Mouse (Mus musculus): ENCODE results near the gene Npas3. TPM values are rescaled to one million over a fixed set of nuclear protein-coding genes. Genes with fewer than 3 reads are reported as not detected.

The Npas3 gene
- polyA plus RNA-seq, 1 experiment from 2014 or later: 4.1 TPM

DNA sequence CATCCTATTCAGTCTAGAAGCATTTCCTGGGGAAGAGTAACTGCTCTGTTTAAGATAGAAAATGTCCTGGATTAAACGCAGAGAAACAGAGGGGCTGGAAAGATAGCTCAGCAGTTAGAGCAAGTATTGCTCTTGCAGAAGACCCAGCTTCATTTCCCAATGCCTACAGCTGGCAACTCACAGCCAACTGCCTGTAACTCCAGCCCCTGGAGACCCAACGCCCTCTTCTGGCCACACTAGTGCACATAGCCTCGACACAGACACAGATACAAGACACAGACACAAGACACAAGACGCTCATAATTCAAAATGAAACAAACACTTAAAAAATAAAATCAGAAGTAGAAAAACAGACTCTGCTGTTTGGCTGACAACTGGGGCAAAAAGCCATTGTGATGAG, 754.0 kb downstream of the Npas3 start:
- H3K9me3 ChIP-seq (replicated peaks): no peaks in the 10 kb centered on the region
- no peak overlapping the region for H3K4me3 ChIP-seq (replicated peaks)
- no peaks in the 10 kb centered on the region for H3K36me3 ChIP-seq
- H3K4me2 ChIP-seq (replicated peaks): no peak overlapping the region
- no peaks in the 10 kb centered on the region for H3K27me3 ChIP-seq
- H3K9ac ChIP-seq: no peak overlapping the region
- peaks cover 5% of the 10 kb centered on the region; the same call in 1 of the 2 replicates for H3K4me1 ChIP-seq
- ATAC-seq (ENCODE audit: insufficient number of reproducible peaks, low FRiP score, low TSS enrichment, low read depth): no peak
- H3K27ac ChIP-seq (replicated peaks): no peak overlapping the region
- 68% methylated on average over 4 of the region's 4 CpGs for WGBS

DNA sequence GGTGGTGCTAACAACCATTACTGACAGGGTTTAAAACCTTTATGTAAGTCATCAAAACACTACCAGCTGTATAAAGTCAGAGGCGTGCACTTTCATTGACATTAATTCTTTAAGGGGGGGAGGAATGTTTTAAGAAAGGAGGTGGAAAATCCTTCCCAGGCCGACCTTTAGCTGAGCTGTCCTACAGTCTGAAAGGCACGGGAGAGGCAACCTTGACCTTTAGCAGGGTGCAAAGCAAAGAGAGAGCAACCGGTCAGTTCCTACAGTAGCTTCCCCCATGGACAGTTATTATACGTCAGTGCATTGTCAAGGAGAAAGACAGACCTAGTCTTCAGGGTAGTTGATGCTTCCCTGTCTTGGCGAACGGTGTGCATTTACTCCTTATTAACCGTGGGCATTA, 756.1 kb downstream of the Npas3 start:
- 31% methylated on average over 8 of the region's 8 CpGs for WGBS
- H3K4me3 ChIP-seq (replicated peaks): no peak overlapping the region
- H3K9ac ChIP-seq: no peak overlapping the region
- no peaks in the 10 kb centered on the region for H3K27me3 ChIP-seq
- no peaks in the 10 kb centered on the region for H3K9me3 ChIP-seq (replicated peaks)
- ATAC-seq (ENCODE audit: insufficient number of reproducible peaks, low FRiP score, low TSS enrichment, low read depth): no peak
- H3K4me1 ChIP-seq: peaks cover 5% of the 10 kb centered on the region; the same call in 1 of the 2 replicates
- no peaks in the 10 kb centered on the region for H3K36me3 ChIP-seq
- no peak overlapping the region for H3K4me2 ChIP-seq (replicated peaks)
- H3K27ac ChIP-seq (replicated peaks): no peak overlapping the region

DNA sequence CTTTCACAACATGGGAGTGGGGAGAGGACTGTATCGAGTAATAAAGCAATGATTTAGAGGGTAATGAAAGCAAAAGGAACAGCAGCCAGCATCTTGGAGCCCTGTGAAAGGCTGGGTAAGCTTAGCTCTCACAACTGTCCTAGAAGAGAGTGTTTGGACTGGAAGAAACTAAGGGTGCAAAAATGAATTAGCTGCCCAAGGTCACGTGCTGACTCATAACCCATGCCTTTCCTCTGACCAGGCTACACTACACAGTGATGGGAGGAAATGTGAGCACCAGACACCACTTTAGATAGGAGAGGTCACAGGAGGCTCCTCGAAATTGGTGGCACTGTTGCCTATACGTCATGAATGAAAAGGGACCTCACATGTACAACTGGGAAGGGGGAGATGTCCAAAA, 757.1 kb downstream of the Npas3 start:
- H3K36me3 ChIP-seq: no peaks in the 10 kb centered on the region
- H3K4me1 ChIP-seq: 0 out of 2 replicates have a peak, but pooled peaks cover under 1% of the 10 kb centered on the region
- H3K27me3 ChIP-seq: no peaks in the 10 kb centered on the region
- ATAC-seq (ENCODE audit: insufficient number of reproducible peaks, low FRiP score, low TSS enrichment, low read depth): no peak
- H3K4me3 ChIP-seq (replicated peaks): no peak overlapping the region
- no peaks in the 10 kb centered on the region for H3K9me3 ChIP-seq (replicated peaks)
- no peak overlapping the region for H3K4me2 ChIP-seq (replicated peaks)
- WGBS: 79% methylated on average over 4 of the region's 4 CpGs
- H3K27ac ChIP-seq (replicated peaks): no peak overlapping the region
- H3K9ac ChIP-seq: no peak overlapping the region

DNA sequence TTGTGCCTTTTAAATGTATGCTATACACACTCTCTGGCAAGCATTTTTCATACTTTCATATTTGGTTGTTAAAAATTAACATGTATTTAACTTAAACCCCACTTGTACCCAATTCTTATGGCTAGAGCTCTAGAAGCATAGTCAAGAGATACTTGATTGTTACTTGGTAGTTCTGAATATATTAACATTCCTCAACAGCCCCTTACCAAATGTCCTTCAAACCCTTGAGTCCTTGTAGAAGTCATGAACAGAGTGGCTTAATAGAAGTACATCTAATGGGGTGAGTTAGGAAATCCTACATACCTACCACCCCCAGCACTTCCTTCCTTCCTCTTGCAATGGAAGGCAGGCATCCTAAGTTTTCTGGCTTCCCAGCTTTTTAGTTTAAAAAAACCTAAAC, 766.8 kb downstream of the Npas3 start:
- Histone ChIP-seq H3K4me3 (replicated peaks) (no peak overlapping the region), H3K4me1 (no peaks in the 10 kb centered on the region), H3K27ac (replicated peaks) (no peak overlapping the region), H3K27me3 (no peaks in the 10 kb centered on the region), H3K9me3 (replicated peaks) (no peaks in the 10 kb centered on the region), H3K9ac (no peak overlapping the region), H3K4me2 (replicated peaks) (no peak overlapping the region), H3K36me3 (no peaks in the 10 kb centered on the region)
- no peak for ATAC-seq (ENCODE audit: insufficient number of reproducible peaks, low FRiP score, low TSS enrichment, low read depth)

DNA sequence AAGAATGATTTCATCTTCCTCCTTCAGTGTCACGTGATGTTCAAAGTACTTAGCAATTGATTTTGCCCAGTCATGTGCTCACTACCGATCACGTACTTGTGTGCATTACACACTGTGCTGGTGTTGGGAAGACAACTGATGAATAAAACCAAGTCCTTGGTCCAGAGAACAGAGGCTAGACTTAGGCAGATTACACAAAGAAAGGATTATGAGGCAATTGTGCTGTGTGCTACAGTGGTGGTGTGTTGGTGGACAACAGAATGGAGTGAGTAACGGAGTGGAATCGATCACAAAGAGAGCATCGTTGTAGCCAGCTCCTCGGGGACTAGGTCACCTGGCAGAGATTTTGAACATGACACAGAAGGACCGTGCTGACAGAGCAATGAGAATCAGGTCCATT, 769.5 kb downstream of the Npas3 start:
- H3K9me3 ChIP-seq (replicated peaks): no peaks in the 10 kb centered on the region
- H3K4me1 ChIP-seq: no peaks in the 10 kb centered on the region
- no peak for ATAC-seq (ENCODE audit: insufficient number of reproducible peaks, low FRiP score, low TSS enrichment, low read depth)
- H3K27me3 ChIP-seq: no peaks in the 10 kb centered on the region
- H3K4me2 ChIP-seq (replicated peaks): no peak overlapping the region
- no peaks in the 10 kb centered on the region for H3K36me3 ChIP-seq
- 83% methylated on average over 8 of the region's 8 CpGs for WGBS
- no peak overlapping the region for H3K4me3 ChIP-seq (replicated peaks)
- no peak overlapping the region for H3K27ac ChIP-seq (replicated peaks)
- no peak overlapping the region for H3K9ac ChIP-seq

DNA sequence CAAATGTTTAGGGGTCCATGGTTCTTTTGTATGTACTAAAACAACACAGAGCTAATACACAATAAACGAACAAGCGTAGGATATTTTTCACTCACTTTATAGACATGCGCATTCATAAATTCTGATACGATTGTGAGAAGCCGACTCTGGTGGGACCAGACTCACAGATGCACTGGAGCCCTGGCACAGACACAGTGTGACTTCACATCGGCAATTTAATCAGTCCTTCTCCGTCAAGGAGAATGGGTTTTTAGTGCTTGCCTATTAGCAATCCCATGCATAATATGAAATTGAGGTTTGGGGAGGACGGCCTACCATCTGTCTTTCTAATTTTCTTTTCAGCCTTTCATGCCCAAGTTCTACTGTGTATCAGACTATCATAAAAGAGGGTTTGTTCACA, 771.5 kb downstream of the Npas3 start:
- Histone ChIP-seq H3K9me3 (replicated peaks) (no peaks in the 10 kb centered on the region), H3K27ac (replicated peaks) (no peak overlapping the region), H3K27me3 (no peaks in the 10 kb centered on the region), H3K4me3 (replicated peaks) (no peak overlapping the region), H3K4me1 (no peaks in the 10 kb centered on the region), H3K4me2 (replicated peaks) (no peak overlapping the region), H3K36me3 (no peaks in the 10 kb centered on the region), H3K9ac (no peak overlapping the region)
- 93% methylated on average over 8 of the region's 8 CpGs for WGBS
- ATAC-seq (ENCODE audit: insufficient number of reproducible peaks, low FRiP score, low TSS enrichment, low read depth): no peak

DNA sequence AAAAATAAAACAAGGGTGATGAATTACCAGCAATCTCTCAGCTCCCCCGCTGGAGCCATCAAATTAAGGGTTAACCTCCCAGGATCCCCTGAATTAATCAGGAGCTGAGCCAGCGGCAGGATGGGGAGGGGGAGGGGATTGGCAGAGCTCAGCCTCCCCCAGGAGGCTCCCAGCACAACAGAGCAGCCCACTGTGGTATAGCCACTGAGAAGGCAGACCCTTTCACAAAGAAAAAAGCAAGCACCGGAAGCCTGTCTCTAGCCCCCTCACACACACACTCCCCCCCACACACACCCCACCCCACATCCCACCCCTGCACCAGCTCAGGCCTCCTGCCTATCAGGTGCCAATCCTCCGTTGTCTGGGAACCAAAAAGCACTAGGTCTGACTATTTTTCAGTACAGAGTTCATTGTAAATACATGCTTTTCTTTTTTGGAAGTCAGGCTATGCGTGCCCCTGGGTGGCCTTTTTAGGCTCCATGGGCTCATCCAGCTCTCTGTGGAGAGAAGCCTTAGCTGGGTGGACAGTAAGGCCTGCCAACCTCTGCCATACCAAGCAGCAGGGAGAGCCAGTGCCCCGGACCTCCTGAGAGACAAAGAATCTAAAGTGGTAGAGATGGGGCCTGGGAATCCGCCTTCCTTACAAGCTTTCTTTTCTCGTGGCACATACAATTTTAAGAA, 786.3 kb downstream of the Npas3 start:
- ATAC-seq (ENCODE audit: insufficient number of reproducible peaks, low FRiP score, low TSS enrichment, low read depth): no peak
- no peaks in the 10 kb centered on the region for H3K9me3 ChIP-seq (replicated peaks)
- no peak overlapping the region for H3K9ac ChIP-seq
- H3K27ac ChIP-seq (replicated peaks): no peak overlapping the region
- no peak overlapping the region for H3K4me3 ChIP-seq (replicated peaks)
- no peaks in the 10 kb centered on the region for H3K27me3 ChIP-seq
- H3K4me2 ChIP-seq (replicated peaks): no peak overlapping the region
- H3K4me1 ChIP-seq: no peaks in the 10 kb centered on the region
- WGBS: 29% methylated on average over 8 of the region's 8 CpGs
- H3K36me3 ChIP-seq: no peaks in the 10 kb centered on the region

DNA sequence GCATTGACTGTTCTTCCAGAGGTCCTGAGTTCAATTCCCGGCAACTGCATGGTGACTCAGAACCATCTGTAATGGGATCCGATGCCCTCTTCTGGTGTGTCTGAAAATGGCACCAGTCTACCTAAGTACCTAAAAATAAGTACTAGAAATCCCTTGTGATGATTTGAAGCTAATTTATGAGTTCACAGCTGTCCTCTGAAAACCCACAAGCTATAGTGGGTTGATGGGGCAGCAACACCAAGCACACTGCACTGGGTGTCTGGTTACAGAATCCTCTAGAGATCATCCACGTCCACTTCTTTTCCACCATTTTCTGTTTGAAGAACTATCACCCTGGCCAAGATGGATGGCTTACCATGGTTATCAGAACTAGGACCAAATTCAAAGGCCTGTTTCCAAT, 789.1 kb downstream of the Npas3 start:
- Histone ChIP-seq H3K9me3 (replicated peaks) (no peaks in the 10 kb centered on the region), H3K27ac (replicated peaks) (no peak overlapping the region), H3K27me3 (no peaks in the 10 kb centered on the region), H3K9ac (no peak overlapping the region), H3K4me3 (replicated peaks) (no peak overlapping the region), H3K36me3 (no peaks in the 10 kb centered on the region), H3K4me1 (no peaks in the 10 kb centered on the region), H3K4me2 (replicated peaks) (no peak overlapping the region)
- 87% methylated on average over 3 of the region's 3 CpGs for WGBS
- no peak for ATAC-seq (ENCODE audit: insufficient number of reproducible peaks, low FRiP score, low TSS enrichment, low read depth)

DNA sequence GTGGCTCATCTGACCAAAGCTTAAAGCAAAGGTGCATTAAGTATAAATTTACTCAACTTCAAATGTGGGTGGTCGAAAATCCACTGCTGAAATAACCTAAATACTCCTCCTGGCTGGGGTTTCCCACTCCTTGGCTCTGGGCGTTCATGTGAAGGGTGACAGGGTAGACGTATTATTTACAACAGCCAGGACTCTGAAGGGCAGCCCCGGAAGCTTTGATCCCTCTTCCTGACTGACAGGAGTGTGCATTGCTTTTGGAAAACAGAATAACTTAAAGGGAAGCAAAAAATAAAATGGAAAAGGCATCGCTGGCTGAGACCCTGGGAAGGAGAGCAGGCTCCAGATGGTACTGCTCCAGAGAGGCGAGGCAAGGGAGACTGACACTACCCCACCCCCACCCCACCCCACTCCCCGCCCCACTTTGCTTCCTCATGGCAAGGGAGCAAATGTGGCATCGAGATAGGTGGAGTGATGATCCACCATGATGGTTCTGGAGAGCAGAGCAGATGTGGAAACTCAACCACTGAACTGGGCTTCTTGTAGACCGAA, 794.6 kb downstream of the Npas3 start:
- H3K36me3 ChIP-seq: no peaks in the 10 kb centered on the region
- no peaks in the 10 kb centered on the region for H3K4me1 ChIP-seq
- 35% methylated on average over 9 of the region's 9 CpGs for WGBS
- no peak overlapping the region for H3K4me2 ChIP-seq (replicated peaks)
- ATAC-seq (ENCODE audit: insufficient number of reproducible peaks, low FRiP score, low TSS enrichment, low read depth): no peak
- no peaks in the 10 kb centered on the region for H3K27me3 ChIP-seq
- H3K9ac ChIP-seq: no peak overlapping the region
- H3K4me3 ChIP-seq (replicated peaks): no peak overlapping the region
- no peaks in the 10 kb centered on the region for H3K9me3 ChIP-seq (replicated peaks)
- H3K27ac ChIP-seq (replicated peaks): no peak overlapping the region

DNA sequence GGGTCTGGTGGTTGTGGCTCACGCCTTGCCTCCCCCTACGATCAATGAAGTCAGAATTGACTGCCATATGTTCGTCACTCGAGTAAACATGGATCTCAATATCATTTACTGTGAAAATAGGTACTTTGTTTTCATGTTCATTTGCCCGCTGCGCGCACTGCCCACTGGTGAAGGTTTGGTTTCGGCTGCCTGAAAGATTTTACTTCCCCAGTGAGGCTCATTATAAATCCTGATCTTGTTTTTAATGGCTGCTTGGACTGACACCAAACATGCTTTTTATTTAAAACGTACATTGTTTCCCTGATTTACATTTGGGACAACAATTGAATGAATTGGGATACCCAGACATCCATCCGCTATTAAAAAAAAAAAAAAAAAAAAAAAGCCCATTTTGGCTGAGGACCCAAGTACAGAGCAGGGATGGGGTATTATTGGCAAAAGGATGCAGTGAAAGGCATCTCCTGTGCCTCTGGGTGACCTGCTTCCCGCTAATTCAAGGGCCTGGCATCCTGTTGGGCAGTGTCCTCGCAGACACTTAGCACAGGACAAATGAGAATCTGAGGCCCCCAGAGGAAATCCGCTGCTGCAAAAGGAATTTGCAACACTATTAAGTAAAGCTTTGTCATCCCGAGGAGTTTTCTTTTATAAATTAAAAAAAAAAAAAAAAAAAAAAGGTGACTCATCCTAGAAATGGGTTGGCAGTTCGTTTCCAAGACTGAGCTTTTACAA, 796.3 kb downstream of the Npas3 start:
- Histone ChIP-seq H3K36me3 (no peaks in the 10 kb centered on the region), H3K4me2 (replicated peaks) (no peak overlapping the region), H3K4me1 (no peaks in the 10 kb centered on the region), H3K9me3 (replicated peaks) (no peaks in the 10 kb centered on the region), H3K27ac (replicated peaks) (no peak overlapping the region), H3K27me3 (no peaks in the 10 kb centered on the region), H3K9ac (no peak overlapping the region), H3K4me3 (replicated peaks) (no peak overlapping the region)
- 77% methylated on average over 15 of the region's 15 CpGs for WGBS
- ATAC-seq (ENCODE audit: insufficient number of reproducible peaks, low FRiP score, low TSS enrichment, low read depth): no peak

DNA sequence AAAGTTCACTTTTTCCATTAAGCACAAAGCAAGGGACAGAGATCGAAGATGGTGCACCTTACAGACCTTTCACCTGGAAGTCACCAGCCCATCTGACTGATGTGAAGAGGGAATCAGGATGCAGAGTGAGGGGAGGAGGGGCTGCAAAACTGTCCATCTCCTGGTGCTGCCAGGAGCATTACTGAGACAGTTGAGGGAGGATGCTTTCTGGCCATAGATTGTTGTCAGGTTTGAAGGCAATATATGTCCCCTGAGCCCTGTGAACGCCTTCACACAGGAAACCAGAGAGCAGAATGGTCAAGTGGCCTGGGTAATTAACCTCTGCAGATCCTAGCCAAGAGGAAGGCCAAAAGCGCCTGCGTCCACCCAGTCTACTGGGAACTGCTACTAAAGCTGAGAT, 796.9 kb downstream of the Npas3 start:
- no peak overlapping the region for H3K9ac ChIP-seq
- no peak overlapping the region for H3K27ac ChIP-seq (replicated peaks)
- no peaks in the 10 kb centered on the region for H3K27me3 ChIP-seq
- H3K4me2 ChIP-seq (replicated peaks): no peak overlapping the region
- H3K4me3 ChIP-seq (replicated peaks): no peak overlapping the region
- H3K4me1 ChIP-seq: no peaks in the 10 kb centered on the region
- H3K9me3 ChIP-seq (replicated peaks): no peaks in the 10 kb centered on the region
- ATAC-seq (ENCODE audit: insufficient number of reproducible peaks, low FRiP score, low TSS enrichment, low read depth): no peak
- no peaks in the 10 kb centered on the region for H3K36me3 ChIP-seq
- 77% methylated on average over 4 of the region's 4 CpGs for WGBS

DNA sequence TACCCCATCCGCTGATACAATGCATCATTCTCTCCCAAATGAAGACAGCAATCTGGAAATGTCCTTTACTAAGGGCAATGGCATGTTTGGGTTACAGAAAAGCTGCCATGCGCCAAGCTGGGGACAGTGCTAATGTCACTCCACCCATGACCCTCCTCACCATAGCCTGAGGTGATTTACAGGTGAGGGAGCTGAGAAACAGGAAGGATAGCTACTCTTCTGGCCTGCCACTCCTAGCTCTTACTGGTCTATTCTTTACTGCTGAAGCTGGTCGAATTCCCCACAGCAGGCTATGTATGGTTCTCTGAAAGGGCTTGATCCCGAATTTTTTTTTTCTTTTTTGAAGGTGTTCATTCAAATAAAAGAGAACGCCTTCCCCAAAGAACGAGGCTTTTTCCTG, 798.3 kb downstream of the Npas3 start:
- no peak overlapping the region for H3K4me3 ChIP-seq (replicated peaks)
- no peak overlapping the region for H3K27ac ChIP-seq (replicated peaks)
- no peaks in the 10 kb centered on the region for H3K27me3 ChIP-seq
- no peak for ATAC-seq (ENCODE audit: insufficient number of reproducible peaks, low FRiP score, low TSS enrichment, low read depth)
- no peaks in the 10 kb centered on the region for H3K9me3 ChIP-seq (replicated peaks)
- no peak overlapping the region for H3K4me2 ChIP-seq (replicated peaks)
- H3K9ac ChIP-seq: no peak overlapping the region
- WGBS: 40% methylated on average over 6 of the region's 6 CpGs
- H3K4me1 ChIP-seq: no peaks in the 10 kb centered on the region
- no peaks in the 10 kb centered on the region for H3K36me3 ChIP-seq
